Mouse (Mus musculus): ENCODE data around the gene Olfr90.
"Not testable (repeated sequence)": the region's sequence is repeated elsewhere in the genome, so short reads cannot be mapped to it uniquely, and the experiment has no call there.

Gene Olfr90

DNA sequence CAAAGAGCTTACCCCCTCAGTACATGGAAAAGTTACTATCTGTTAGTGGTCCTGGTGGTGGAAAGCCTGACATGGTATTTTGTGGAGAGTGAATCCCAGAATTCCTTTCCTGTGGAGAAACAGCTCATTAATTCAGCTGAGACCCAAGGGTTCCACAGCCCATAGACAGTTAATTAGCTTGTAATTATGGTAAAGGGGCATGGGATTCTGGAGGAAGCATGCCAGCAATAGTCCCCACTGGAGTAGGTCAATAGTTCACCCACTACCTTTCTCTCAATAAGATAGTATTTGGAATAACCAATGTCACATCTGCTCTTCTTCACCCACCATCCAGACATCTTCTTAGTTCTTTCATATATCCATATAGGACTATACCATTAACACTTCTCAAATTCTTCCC is at the start of gene Olfr90:
Olfr90 (minus strand) TSS at position 101 of the 400 bp plus-strand sequence.
- no peak for DNase-seq (ENCODE audit: low read depth, low spot score)

- not testable (repeated sequence) for DNase-seq (ENCODE audit: low read depth, low spot score)
Measured at GRCm38 (mm10) chr17:37131366-37131765, 43.1 kb upstream of the Olfr90 start.

DNA sequence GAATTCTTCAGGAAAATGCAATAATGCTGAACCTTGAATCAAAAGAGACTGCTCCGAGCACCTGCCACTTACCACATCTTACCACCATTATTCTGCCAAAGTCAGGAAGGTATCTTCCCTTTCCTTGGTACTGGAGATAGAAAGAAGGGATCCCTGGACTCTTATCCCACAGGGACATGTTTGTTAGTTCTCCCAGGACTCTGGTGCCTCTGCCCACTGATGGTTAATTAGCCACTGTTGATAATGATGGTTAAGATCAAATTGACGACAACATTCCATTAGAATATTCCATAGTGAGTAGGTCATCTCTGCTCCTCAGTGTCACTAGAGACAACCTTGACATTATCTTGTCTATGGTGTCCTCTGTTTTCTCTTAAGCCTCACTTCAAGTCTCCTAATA is 31.7 kb upstream of the Olfr90 start, which contains the start of gene Olfr92:
Olfr92 (minus strand) TSS at position 101 of the 400 bp plus-strand sequence.
- no peak for DNase-seq (ENCODE audit: low read depth, low spot score)

DNA sequence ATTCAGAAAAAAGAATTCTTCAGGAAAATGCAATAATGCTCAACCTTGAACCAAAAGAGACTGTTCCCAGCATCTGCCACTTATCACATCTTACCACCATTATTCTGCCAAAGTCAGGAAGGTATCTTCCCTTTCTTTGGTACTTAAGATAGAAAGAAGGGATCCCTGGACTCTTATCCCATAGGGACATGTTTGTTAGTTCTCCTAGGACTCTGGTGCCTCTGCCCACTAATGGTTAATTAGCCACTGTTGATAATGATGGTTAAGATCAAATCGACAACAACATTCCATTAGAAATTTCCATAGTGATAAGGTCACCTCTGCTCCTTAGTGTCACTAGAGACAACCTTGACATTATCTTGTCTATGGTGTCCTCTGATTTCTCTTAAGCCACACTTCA is 9.9 kb upstream of the Olfr90 start, which contains the start of gene Olfr91:
Olfr91 (minus strand) TSS at position 101 of the 400 bp plus-strand sequence.
- no peak for DNase-seq (ENCODE audit: low read depth, low spot score)

- DNase-seq (ENCODE audit: low read depth, low spot score) = no peak
Measured at GRCm38 (mm10) chr17:37093289-37093688, 5.0 kb upstream of the Olfr90 start.

DNA sequence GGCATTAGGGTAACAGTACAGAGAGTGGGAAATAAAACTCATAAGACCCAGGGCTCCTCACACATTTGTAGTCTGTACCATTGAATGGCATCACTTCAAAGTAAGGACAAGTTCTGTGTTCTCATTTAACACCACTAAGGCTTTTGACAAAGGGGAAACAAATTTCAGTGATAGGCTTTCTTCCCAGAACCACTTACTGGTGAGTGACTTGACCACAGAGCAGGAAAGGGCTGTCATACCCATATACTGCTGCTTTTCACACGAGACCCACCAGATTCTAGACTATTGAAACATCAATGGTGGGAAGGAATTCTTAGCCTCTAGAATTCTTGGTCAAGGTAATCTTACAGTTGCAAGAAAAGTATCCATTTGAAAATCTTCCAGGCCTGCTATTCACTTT is 3.9 kb upstream of the Olfr90 start:
- DNase-seq (ENCODE audit: low read depth, low spot score) = no peak

DNA sequence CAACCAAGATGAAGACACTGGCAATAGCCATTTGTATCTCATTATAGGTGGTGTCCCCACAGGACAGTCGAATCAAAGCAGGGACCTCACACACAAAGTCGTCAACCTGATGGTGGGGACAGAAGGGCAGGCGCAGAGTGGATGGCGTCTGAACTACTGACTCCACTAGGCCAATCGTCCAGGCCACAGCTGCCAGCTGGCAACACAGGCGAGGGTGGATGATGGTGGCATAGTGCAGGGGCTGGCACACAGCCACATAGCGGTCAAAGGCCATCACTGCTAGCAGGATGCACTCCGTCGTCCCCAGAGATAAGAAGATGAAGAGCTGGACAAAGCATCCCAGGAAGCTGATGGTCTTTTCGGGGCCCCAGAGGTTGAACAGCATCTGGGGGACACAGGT is 2.8 kb downstream of the Olfr90 start:
- no peak for DNase-seq (ENCODE audit: low read depth, low spot score)

GRCm38 (mm10) chr17:37084632-37085031 is 3.7 kb downstream of the Olfr90 start:
- DNase-seq (ENCODE audit: low read depth, low spot score) = no peak

GRCm38 (mm10) chr17:37083327-37083726 is 5.0 kb downstream of the Olfr90 start:
- DNase-seq (ENCODE audit: low read depth, low spot score) = peak; percentile 36

DNA sequence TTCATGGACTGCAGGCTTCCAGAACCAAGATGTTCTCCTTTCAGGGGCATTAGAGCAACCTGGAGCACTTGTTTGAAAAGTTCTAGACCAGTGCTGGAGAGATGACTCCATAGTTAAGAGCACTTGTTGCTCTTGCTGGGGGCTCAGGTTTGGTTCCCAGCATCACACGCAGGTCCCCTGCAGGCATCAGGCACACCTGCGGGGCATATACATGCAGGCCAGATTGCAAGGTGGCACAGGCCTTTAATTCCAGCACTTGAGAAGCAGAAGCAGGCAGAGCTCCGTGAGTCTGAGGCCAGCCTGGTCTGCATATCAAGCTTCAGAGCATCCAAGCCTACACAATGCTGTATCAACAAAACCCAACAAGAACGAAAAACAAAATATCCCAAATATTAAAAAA is 6.6 kb downstream of the Olfr90 start:
- DNase-seq (ENCODE audit: low read depth, low spot score) = no peak

- DNase-seq (ENCODE audit: low read depth, low spot score) = no peak
Measured at GRCm38 (mm10) chr17:37080119-37080518, 8.2 kb downstream of the Olfr90 start.

DNA sequence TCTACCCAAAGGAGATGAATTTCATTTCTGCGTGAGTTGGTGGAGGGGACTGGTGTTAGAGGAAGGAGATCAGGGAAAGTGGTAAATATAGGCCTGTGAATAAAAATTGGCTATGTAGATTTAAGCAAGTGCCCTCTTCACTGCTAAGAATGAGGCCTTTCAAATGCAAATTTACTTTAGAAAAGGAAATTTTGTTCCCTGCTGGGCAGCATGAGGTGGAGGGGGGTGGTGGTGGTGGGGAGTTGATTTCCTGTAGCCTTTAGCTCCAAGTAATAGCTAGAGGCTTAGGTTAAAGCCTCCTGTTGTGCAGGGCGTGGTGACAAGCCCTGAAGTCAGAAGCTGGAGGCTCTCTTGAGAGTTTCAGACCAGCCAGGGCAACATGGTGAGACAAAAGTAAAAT is 9.3 kb downstream of the Olfr90 start:
- DNase-seq (ENCODE audit: low read depth, low spot score) = no peak

DNA sequence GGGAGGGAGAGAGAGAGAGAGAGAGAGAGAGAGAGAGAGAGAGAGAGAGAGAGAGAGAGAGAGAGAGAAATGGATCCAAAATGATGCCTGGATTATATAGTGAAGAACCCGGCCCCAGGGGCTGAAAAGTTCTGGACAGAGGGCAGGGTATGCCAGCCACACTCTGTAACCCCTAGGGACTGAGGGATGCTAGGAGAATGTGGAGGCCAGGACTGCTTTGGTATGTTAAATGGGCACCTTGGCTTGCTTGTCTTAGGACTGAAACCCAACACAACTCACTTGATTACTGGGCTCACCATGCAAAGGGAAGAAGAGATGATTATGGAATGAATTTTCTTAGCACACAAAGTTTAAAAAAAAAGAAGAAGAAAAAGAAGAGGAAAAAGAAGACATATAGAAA is 10.1 kb downstream of the Olfr90 start:
- DNase-seq (ENCODE audit: low read depth, low spot score) = no peak

- DNase-seq (ENCODE audit: low read depth, low spot score) = no peak
Measured at GRCm38 (mm10) chr17:37075766-37076165, 12.5 kb downstream of the Olfr90 start.

GRCm38 (mm10) chr17:37075181-37075580 is 13.1 kb downstream of the Olfr90 start:
- no peak for DNase-seq (ENCODE audit: low read depth, low spot score)

DNA sequence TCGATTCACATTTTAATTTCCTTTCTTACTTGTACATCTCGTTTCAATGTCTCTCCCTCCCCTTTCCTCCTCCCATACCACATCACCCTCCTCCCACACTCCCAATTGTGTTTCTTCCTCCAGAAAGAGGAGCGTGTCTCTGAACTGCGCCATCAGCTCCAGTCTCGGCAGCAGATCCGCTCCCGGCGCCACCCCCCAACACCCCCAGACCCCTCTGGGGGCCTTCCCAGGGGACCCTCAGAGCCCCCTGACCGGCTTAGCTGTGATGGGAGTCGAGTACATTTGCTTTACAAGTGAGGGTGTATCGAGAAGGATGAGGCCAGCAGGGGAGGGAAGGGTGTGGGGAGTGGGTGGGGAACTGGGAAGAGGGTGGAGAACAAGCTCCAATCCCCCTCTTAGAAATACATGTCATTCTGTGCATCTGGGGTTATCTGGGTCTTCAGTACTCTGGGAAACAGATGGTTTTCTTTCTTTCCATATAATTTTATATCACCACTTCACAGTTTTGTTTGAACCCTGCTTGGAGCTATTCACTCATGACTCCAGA is 15.5 kb downstream of the Olfr90 start:
- no peak for DNase-seq (ENCODE audit: low read depth, low spot score)

GRCm38 (mm10) chr17:37072080-37072729 is 16.1 kb downstream of the Olfr90 start:
- no peak for DNase-seq (ENCODE audit: low read depth, low spot score)

GRCm38 (mm10) chr17:37070121-37070520 is 18.2 kb downstream of the Olfr90 start:
- DNase-seq (ENCODE audit: low read depth, low spot score) = no peak

GRCm38 (mm10) chr17:37067861-37068260 is 20.4 kb downstream of the Olfr90 start:
- DNase-seq (ENCODE audit: low read depth, low spot score) = no peak

DNA sequence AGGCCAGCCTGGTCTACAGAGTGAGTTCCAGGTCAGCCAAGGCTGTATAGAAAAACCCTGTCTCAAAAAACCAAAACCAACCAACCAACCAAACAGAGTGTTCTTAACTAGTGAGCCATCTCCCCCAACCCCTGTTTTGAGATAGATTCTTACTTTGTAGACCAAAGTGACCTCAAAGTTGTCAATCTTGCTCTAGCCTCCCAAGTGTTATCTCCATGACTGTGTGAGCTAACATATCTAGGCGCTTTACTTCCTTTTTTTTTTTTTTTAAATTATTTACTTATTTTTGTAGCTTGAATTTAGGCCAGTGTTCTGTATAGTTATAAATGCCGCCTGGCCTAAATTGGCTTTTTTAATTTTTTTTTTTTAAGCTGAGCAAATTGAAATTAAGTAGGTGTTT is 22.3 kb downstream of the Olfr90 start:
- no peak for DNase-seq (ENCODE audit: low read depth, low spot score)

DNA sequence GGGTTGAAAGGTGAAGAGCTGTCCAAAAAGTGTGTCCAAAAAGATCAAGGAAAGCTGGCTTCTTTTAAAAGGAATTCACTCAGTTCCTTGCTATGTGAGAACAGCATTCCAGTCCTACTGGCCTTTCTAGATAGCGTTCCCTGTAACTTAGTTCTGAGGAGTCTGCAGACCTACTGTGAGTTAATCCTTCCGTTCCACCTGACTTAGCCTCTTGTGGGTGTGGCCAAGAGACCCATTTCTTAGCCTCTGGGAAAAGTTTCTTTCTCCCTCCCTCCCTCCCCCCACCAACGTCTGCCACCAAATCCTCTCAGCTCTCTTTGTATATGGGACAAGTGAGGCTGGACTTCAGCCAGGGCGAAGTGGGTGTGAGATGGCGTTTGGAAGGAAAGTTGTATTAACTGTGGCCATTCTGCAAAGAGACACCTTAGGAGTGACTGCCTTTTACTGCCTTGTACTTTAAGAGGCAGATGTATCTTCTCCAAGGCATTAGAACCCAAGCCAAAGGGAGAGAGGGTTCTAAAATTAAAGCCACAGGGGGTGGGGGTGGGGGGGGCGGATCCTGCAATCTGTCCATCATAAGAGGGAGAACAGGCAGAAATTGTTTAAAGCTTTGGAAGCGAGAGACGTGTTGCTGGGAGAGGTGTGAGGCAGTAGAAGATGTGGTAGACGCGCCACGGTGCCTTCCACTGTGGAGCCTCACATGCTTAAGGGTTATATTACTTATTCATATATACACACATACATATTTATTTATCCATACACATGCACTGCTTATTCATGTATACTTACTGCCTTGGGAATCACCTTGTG is 24.4 kb downstream of the Olfr90 start:
- DNase-seq (ENCODE audit: low read depth, low spot score) = no peak

DNA sequence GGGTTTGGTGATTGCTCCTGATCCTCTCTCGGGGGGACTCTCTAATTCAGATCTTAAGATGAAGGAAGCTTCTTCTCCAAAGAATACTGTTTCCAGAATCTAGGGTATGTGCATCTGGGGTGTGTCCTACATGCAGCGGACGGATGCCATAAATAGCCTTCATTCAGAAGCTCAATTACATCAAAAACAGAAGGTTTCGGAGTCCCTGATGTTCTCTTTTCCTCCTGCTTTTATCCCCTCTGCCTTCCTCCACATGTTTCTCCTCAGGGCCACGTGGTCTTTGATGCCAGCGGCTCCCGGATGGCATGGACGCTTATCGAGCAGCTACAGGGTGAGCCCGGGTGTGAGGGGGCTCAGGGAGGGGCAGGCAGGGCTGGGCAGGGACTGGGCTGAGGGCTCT is 25.2 kb downstream of the Olfr90 start:
- DNase-seq (ENCODE audit: low read depth, low spot score) = no peak

Measured in embryo, embryonic 11.5 days (tissue).